Mouse (Mus musculus) heart, embryonic 14.5 days (tissue): Measurements from ENCODE around the gene Olfr1360. TPM values are rescaled to one million over a fixed set of nuclear protein-coding genes. Genes with fewer than 3 reads are reported as not detected.

Source experiments
- microRNA-seq: library from miRNA; unstranded; fragments of <30 nt; microRNA quantifications from one replicate; pipeline ENCODE4, GENCODE M21; 2016
- polyA plus RNA-seq: library from polyadenylated mRNA; unstranded; fragments of >200 nt; fragmentation: Nextera tagmentation; extraction: Ambion mirVana; gene quantifications from 2 replicates; pipeline ENCODE4 v1.2.1, GENCODE M21; 2014

Olfr1360 gene
- polyA plus RNA-seq, 1 experiment from 2014 or later, result not detected

Small RNA genes within 50 kb of the gene (microRNA-seq; reads per million reads assigned to microRNA genes)
- not detected for gene Gm44357
- not detected for gene Gm44367

Other genes with a start within 250 kb of the Olfr1360 start
- gene Pgbd1, start 236.3 kb downstream of the Olfr1360 start, polyA plus RNA-seq, result 2.4 and 3.6 TPM in 2 replicates
- gene Zscan26, start 223.7 kb downstream of the Olfr1360 start, polyA plus RNA-seq, result 28.1 and 29.9 TPM in 2 replicates
- gene Nkapl, start 208.9 kb downstream of the Olfr1360 start, polyA plus RNA-seq, result 2.0 and 2.1 TPM in 2 replicates
- 1.7 and 1.9 TPM in 2 replicates for gene Zkscan4, start 198.5 kb downstream of the Olfr1360 start, polyA plus RNA-seq
- gene Gm10065, start 198.0 kb downstream of the Olfr1360 start, polyA plus RNA-seq, result not detected in 2 replicates
- 0.57 and 0.61 TPM in 2 replicates for gene AK157302, start 182.2 kb downstream of the Olfr1360 start, polyA plus RNA-seq
- gene Gm11273, start 176.0 kb downstream of the Olfr1360 start, polyA plus RNA-seq, result 15.0 and 17.5 TPM in 2 replicates
- gene Zkscan8, start 146.3 kb downstream of the Olfr1360 start, polyA plus RNA-seq, result 6.3 and 7.2 TPM in 2 replicates
- 0.07 and 0.11 TPM in 2 replicates for gene Olfr1366, start 134.6 kb downstream of the Olfr1360 start, polyA plus RNA-seq
- not detected in 2 replicates for gene Olfr1535, start 117.5 kb downstream of the Olfr1360 start, polyA plus RNA-seq
- gene Olfr1364, start 95.6 kb downstream of the Olfr1360 start, polyA plus RNA-seq, result not detected in 2 replicates
- not detected in 2 replicates for gene Olfr1362, start 63.4 kb downstream of the Olfr1360 start, polyA plus RNA-seq
- not detected in 2 replicates for gene Olfr11, start 34.9 kb downstream of the Olfr1360 start, polyA plus RNA-seq
- gene Olfr1361, start 14.0 kb downstream of the Olfr1360 start, polyA plus RNA-seq, result not detected in 2 replicates
- not detected in 2 replicates for gene Olfr1359, start 20.7 kb upstream of the Olfr1360 start, polyA plus RNA-seq
- gene Hist1h2bl, start 38.7 kb upstream of the Olfr1360 start, polyA plus RNA-seq, result 1.2 and 1.4 TPM in 2 replicates
- 12.2 and 15.1 TPM in 2 replicates for gene Hist1h2ai, start 39.0 kb upstream of the Olfr1360 start, polyA plus RNA-seq
- 2.4 and 4.4 TPM in 2 replicates for gene Hist1h3h, start 40.3 kb upstream of the Olfr1360 start, polyA plus RNA-seq
- 1.00 TPM in 2 replicates for gene Hist1h2bm, start 44.6 kb upstream of the Olfr1360 start, polyA plus RNA-seq
- gene Hist1h4j, start 57.7 kb upstream of the Olfr1360 start, polyA plus RNA-seq, result 0.50 and 0.58 TPM in 2 replicates
- gene Hist1h4k, start 73.1 kb upstream of the Olfr1360 start, polyA plus RNA-seq, result 0.94 and 4.1 TPM in 2 replicates
- gene Hist1h2ak, start 76.4 kb upstream of the Olfr1360 start, polyA plus RNA-seq, result 4.3 and 8.0 TPM in 2 replicates
- 2.2 and 2.7 TPM in 2 replicates for gene Hist1h2bn, start 76.7 kb upstream of the Olfr1360 start, polyA plus RNA-seq
- gene Hist1h1b, start 103.2 kb upstream of the Olfr1360 start, polyA plus RNA-seq, result 5.3 and 7.2 TPM in 2 replicates
- gene Hist1h3i, start 106.0 kb upstream of the Olfr1360 start, polyA plus RNA-seq, result 70.6 and 84.8 TPM in 2 replicates
- gene Hist1h2an, start 109.8 kb upstream of the Olfr1360 start, polyA plus RNA-seq, result 2.0 TPM in 1 of 2 replicates, not detected in the other
- gene Hist1h2bp, start 110.1 kb upstream of the Olfr1360 start, polyA plus RNA-seq, result 0.38 and 0.58 TPM in 2 replicates
- gene Hist1h2bq, start 132.8 kb upstream of the Olfr1360 start, polyA plus RNA-seq, result 9.4 and 9.6 TPM in 2 replicates
- gene Hist1h2ao, start 133.1 kb upstream of the Olfr1360 start, polyA plus RNA-seq, result not detected in 2 replicates
- not detected in 2 replicates for gene Hist1h4m, start 134.3 kb upstream of the Olfr1360 start, polyA plus RNA-seq
- 5.9 and 10.4 TPM in 2 replicates for gene Hist1h4n, start 154.8 kb upstream of the Olfr1360 start, polyA plus RNA-seq
- gene Hist1h2ap, start 156.1 kb upstream of the Olfr1360 start, polyA plus RNA-seq, result 1,528 and 1,577 TPM in 2 replicates
- 10.6 and 11.1 TPM in 2 replicates for gene Hist1h2br, start 156.3 kb upstream of the Olfr1360 start, polyA plus RNA-seq